Mouse (Mus musculus) CH12.LX (cell line): Measurements from ENCODE around the gene Ulk4. TPM values are rescaled to one million over a fixed set of nuclear protein-coding genes. Genes with fewer than 3 reads are reported as not detected.

Source experiments
- DNase-seq: peaks from one replicate; pipeline ENCODE4 v3.0.0-alpha.2; 2013; ENCODE audit errors: extremely low read depth
- H3K27ac ChIP-seq: 2 replicates; pipeline ENCODE4 v1.5.1; 2012; ENCODE audit warnings: low read depth, mild to moderate bottlenecking, control low read depth, moderate library complexity; ENCODE audit not compliant: insufficient read depth
- H3K27me3 ChIP-seq: replicated peaks from 2 replicates; pipeline ENCODE3; 2012; ENCODE audit warnings: inconsistent platforms
- H3K36me3 ChIP-seq, 2 experiments: replicated peaks in 1 of 2; 2 replicates each; pipeline versions ENCODE3 to v1.6.1; 2012; ENCODE audit warnings: inconsistent platforms in 1 of 2, low read length in 1 of 2, mild to moderate bottlenecking in 1 of 2, mixed read lengths in 1 of 2, moderate library complexity in 1 of 2; ENCODE audit not compliant: control insufficient read depth in 1 of 2, insufficient read depth in 1 of 2
- H3K4me1 ChIP-seq, 2 experiments: 2 replicates each; pipeline ENCODE4 v1.6.1; 2012; ENCODE audit warnings: inconsistent platforms in 1 of 2, moderate library complexity in 1 of 2; ENCODE audit not compliant: insufficient read depth in 2 of 2, control insufficient read depth in 1 of 2
- H3K4me2 ChIP-seq: 2 replicates; pipeline ENCODE4 v1.6.1; 2012; ENCODE audit warnings: low read depth, mild to moderate bottlenecking, control low read depth; ENCODE audit not compliant: poor library complexity, insufficient read depth, severe bottlenecking
- H3K4me3 ChIP-seq, 3 experiments: fragments of 150-350 bp in 1 of 3; sonication (generic) in 1 of 3; replicated peaks in 1 of 3; 2 replicates each; pipeline versions ENCODE3 to v1.5.1; 2011 to 2012; ENCODE audit warnings: low read depth in 2 of 3, low read length in 2 of 3, mild to moderate bottlenecking in 2 of 3, moderate library complexity in 2 of 3, control low read depth in 1 of 3, improper control_type of control experiment in 1 of 3, inconsistent platforms in 1 of 3, mixed read lengths in 1 of 3; ENCODE audit not compliant: poor library complexity in 1 of 3
- H3K79me2 ChIP-seq: replicated peaks from 2 replicates; pipeline ENCODE4 v1.6.1; 2012; ENCODE audit warnings: mild to moderate bottlenecking, moderate library complexity; ENCODE audit not compliant: control insufficient read depth, poor library complexity, insufficient read depth, severe bottlenecking; ENCODE audit errors: extremely low read depth
- H3K9ac ChIP-seq: 2 replicates; pipeline ENCODE4 v1.6.1; 2012; ENCODE audit warnings: low read depth, mild to moderate bottlenecking, control low read depth, moderate library complexity; ENCODE audit not compliant: insufficient read depth
- H3K9me3 ChIP-seq: replicated peaks from 2 replicates; pipeline ENCODE3; 2012; ENCODE audit warnings: low read length, inconsistent platforms, mixed read lengths
- BHLHE40 ChIP-seq: IDR thresholded peaks from 2 replicates; pipeline ENCODE4 v1.6.1; 2011; ENCODE audit warnings: mild to moderate bottlenecking, low read depth, low read length, improper control_type of control experiment
- CHD2 ChIP-seq: IDR thresholded peaks from 2 replicates; pipeline ENCODE4 v1.6.1; 2011; ENCODE audit warnings: low read length, improper control_type of control experiment
- E2F4 ChIP-seq: IDR thresholded peaks from 2 replicates; pipeline ENCODE4 v1.6.1; 2011; ENCODE audit warnings: low read depth, low read length, improper control_type of control experiment; ENCODE audit not compliant: insufficient replicate concordance
- EP300 ChIP-seq: IDR thresholded peaks from 2 replicates; pipeline ENCODE4 v1.6.1; 2011; ENCODE audit warnings: low read length, improper control_type of control experiment
- ETS1 ChIP-seq: conservative IDR thresholded peaks from 2 replicates; pipeline ENCODE4 v1.6.1; 2012; ENCODE audit warnings: low read depth, mild to moderate bottlenecking, inconsistent platforms, low read length, improper control_type of control experiment, moderate library complexity
- HCFC1 ChIP-seq: IDR thresholded peaks from 2 replicates; pipeline ENCODE4 v1.6.1; 2012; ENCODE audit warnings: low read depth, mild to moderate bottlenecking, inconsistent platforms, low read length, improper control_type of control experiment
- IRF4 ChIP-seq: IDR thresholded peaks from 2 replicates; pipeline ENCODE4 v1.6.1; 2014; ENCODE audit warnings: low read depth, mild to moderate bottlenecking, inconsistent platforms, low read length, improper control_type of control experiment
- KAT2A ChIP-seq: IDR thresholded peaks from 2 replicates; pipeline ENCODE4 v1.6.1; 2012; ENCODE audit warnings: low read length, improper control_type of control experiment, inconsistent platforms; ENCODE audit not compliant: insufficient replicate concordance
- MAFK ChIP-seq: IDR thresholded peaks from 2 replicates; pipeline ENCODE4 v1.6.1; 2011; ENCODE audit warnings: low read length, improper control_type of control experiment; ENCODE audit not compliant: insufficient replicate concordance
- MAX ChIP-seq: IDR thresholded peaks from 2 replicates; pipeline ENCODE4 v1.6.1; 2011; ENCODE audit warnings: low read length, improper control_type of control experiment
- MAZ ChIP-seq: IDR thresholded peaks from 2 replicates; pipeline ENCODE4 v1.6.1; 2012; ENCODE audit warnings: low read depth, mild to moderate bottlenecking, inconsistent platforms, low read length, improper control_type of control experiment, moderate library complexity
- MXI1 ChIP-seq: IDR thresholded peaks from 2 replicates; pipeline ENCODE4 v1.6.1; 2011; ENCODE audit warnings: mild to moderate bottlenecking, low read depth, low read length, improper control_type of control experiment
- MYC ChIP-seq: IDR thresholded peaks from 2 replicates; pipeline ENCODE4 v1.6.1; 2011; ENCODE audit warnings: low read depth, mild to moderate bottlenecking, improper control_type of control experiment, low read length
- NRF1 ChIP-seq: IDR thresholded peaks from 2 replicates; pipeline ENCODE4 v1.6.1; 2014; ENCODE audit warnings: low read depth, mild to moderate bottlenecking, inconsistent platforms, low read length, improper control_type of control experiment, moderate library complexity
- PAX5 ChIP-seq: IDR thresholded peaks from 2 replicates; pipeline ENCODE4 v1.6.1; 2012; ENCODE audit warnings: low read length, inconsistent platforms, mixed read lengths
- POLR2AphosphoS2 ChIP-seq: IDR thresholded peaks from 2 replicates; pipeline ENCODE4 v1.6.1; 2011; ENCODE audit warnings: low read depth, low read length, improper control_type of control experiment
- RCOR1 ChIP-seq: conservative IDR thresholded peaks from 2 replicates; pipeline ENCODE4 v1.6.1; 2012; ENCODE audit warnings: low read depth, mild to moderate bottlenecking, inconsistent platforms, low read length, improper control_type of control experiment
- TCF12 ChIP-seq: IDR thresholded peaks from 2 replicates; pipeline ENCODE4 v1.6.1; 2014; ENCODE audit warnings: low read depth, mild to moderate bottlenecking, inconsistent platforms, low read length, improper control_type of control experiment
- UBTF ChIP-seq: IDR thresholded peaks from 2 replicates; pipeline ENCODE4 v1.6.1; 2012; ENCODE audit warnings: low read depth, mild to moderate bottlenecking, inconsistent platforms, low read length, improper control_type of control experiment, moderate library complexity
- USF1 ChIP-seq: IDR thresholded peaks from 2 replicates; pipeline ENCODE4 v1.6.1; 2014; ENCODE audit warnings: low read depth, mild to moderate bottlenecking, inconsistent platforms, low read length, improper control_type of control experiment
- USF2 ChIP-seq: conservative IDR thresholded peaks from 2 replicates; pipeline ENCODE4 v1.6.1; 2011; ENCODE audit warnings: low read depth, low read length, improper control_type of control experiment
- ZMIZ1 ChIP-seq: IDR thresholded peaks from 2 replicates; pipeline ENCODE4 v1.6.1; 2012; ENCODE audit warnings: low read depth, mild to moderate bottlenecking, inconsistent platforms, low read length, improper control_type of control experiment
- dilution Hi-C: fragments of 300-500 bp; cut with MboI; formaldehyde crosslinking; loops from 2 replicates; pipeline ENCODE4 v1.14.3; 2020; ENCODE audit warnings: low sequenced_read_pairs; ENCODE audit not compliant: extremely low pct_unique_long_range_greater_than_20kb, extremely low pct_ligation_motif_present
- in situ Hi-C: fragments of 300-500 bp; cut with MboI; formaldehyde crosslinking; loops from 3 replicates; pipeline ENCODE4 v1.14.3; 2019; ENCODE audit warnings: low sequenced_read_pairs, low pct_ligation_motif_present, low pct_unique_long_range_greater_than_20kb, mixed read lengths
- polyA plus RNA-seq: library from polyadenylated mRNA; unstranded; fragments of >175 nt; gene quantifications from 2 replicates; pipeline ENCODE4 v1.2.1, GENCODE M21; 2012; ENCODE audit warnings: low read depth; ENCODE audit not compliant: insufficient read length
- total RNA-seq, 2 experiments: library from RNA; depleted of rRNA; stranded (reverse); fragments of 300-350 nt in 1 of 2; fragments of >200 nt in 1 of 2; gene quantifications; 2 replicates each; pipeline ENCODE4 v1.2.3; 2012 to 2014

Gene Ulk4
- total and polyA plus RNA-seq, 3 experiments = 1.6 to 25.8 (median 18.5) TPM

DNA sequence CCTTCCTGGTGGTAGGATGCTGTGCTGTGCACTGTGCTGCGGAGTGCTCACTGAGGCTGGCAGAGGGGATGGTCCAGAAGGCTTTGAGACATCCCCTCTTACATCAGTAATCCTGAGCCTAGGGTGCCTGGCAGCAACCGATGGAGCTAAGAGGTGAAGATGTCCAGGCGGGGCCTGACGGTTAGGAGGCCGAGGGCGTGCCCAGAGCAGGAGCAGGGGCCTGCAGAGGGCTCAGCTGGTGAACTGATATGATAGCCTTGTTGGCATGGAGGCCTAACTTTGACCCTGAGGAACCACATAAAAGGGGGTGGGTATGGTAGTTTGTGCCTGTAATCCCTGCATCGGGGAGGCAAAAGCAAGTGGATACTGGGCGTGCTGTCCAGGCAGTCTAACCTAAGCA lies 293.1 kb downstream of the Ulk4 start:
- dilution Hi-C loops (no loop called here), in situ Hi-C loops (no loop called here)
- Histone ChIP-seq H3K36me3 (peaks cover 0 to 6% of the 10 kb centered on the region in 2 experiments), H3K27me3 (no peaks in the 10 kb centered on the region), H3K79me2 (no peaks in the 10 kb centered on the region), H3K9me3 (no peaks in the 10 kb centered on the region), H3K4me1 (no peaks in the 10 kb centered on the region; a peak in 1 of 4 replicates), H3K4me2 (no peak overlapping the region), H3K9ac (no peak overlapping the region), H3K27ac (no peak overlapping the region), H3K4me3 (no peak overlapping the region)
- TF ChIP-seq MXI1 = no peak
- no peak for TF ChIP-seq MAX
- no peak for TF ChIP-seq TCF12
- no peak for TF ChIP-seq MYC
- TF ChIP-seq E2F4 = no peak
- no peak for TF ChIP-seq EP300
- TF ChIP-seq HCFC1 = no peak
- no peak for DNase-seq

DNA sequence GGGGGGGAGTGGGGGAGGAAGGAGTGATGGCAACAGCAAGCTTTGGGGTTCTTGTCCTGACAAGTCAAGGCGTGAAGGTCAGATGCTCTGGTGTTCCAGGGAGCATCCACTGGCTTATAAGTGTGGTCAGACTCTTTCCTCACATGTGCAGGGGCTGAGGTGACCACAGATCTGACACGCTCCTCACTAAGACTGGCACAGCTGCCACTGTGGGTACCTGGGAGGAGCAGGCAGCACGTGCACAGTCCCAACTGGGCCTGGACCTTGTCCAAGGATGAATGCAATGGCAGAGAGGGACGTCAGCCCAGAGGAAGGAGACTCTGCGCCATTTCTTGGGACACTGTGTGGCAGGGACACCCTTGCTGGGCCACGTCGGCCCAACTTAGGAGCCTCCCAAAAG lies 295.2 kb downstream of the Ulk4 start:
- TF ChIP-seq MAZ (no peak), POLR2AphosphoS2 (no peak)
- Histone ChIP-seq H3K79me2 (no peaks in the 10 kb centered on the region), H3K4me2 (no peak overlapping the region), H3K27ac (no peak overlapping the region), H3K27me3 (no peaks in the 10 kb centered on the region), H3K4me1 (no peaks in the 10 kb centered on the region; a peak in 1 of 4 replicates), H3K36me3 (peaks cover 0 to 6% of the 10 kb centered on the region in 2 experiments), H3K4me3 (no peak overlapping the region), H3K9me3 (no peaks in the 10 kb centered on the region), H3K9ac (no peak overlapping the region)
- in situ Hi-C loops = no loop called here
- dilution Hi-C loops = no loop called here
- no peak for DNase-seq

DNA sequence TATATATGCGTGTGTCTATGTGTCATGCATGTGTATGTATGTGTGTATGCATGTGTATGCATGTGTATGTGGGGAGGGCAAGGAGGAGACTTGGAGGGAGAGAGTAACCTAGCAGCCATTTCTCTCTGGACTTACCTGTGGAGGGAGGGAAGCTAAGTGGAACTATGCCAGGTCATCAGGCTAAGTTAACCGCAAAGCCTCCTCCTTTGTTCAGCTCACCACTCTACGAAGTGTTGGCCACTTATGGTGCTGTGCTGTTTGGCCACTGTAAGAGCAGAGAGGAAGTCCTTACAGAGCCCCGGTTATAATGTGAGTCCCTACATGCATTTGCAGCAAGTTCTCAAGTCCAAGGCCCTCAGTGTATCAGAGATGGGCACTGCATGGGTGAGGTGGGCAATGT lies 300.1 kb downstream of the Ulk4 start:
- in situ Hi-C loops (no loop called here), dilution Hi-C loops (no loop called here)
- H3K4me1 ChIP-seq = peaks cover under 1 to 4% of the 10 kb centered on the region in 2 experiments; a peak in 3 of 4 replicates
- no peaks in the 10 kb centered on the region for H3K36me3 ChIP-seq
- no peak overlapping the region for H3K4me3 ChIP-seq
- H3K27me3 ChIP-seq = no peaks in the 10 kb centered on the region
- TF ChIP-seq HCFC1 (no peak), TCF12 (no peak), NRF1 (no peak), RCOR1 (no peak), USF1 (no peak), ZMIZ1 (no peak), MYC (no peak), IRF4 (no peak), BHLHE40 (no peak), USF2 (no peak), UBTF (no peak), CHD2 (no peak), POLR2AphosphoS2 (no peak), MXI1 (no peak), E2F4 (no peak), MAFK (no peak), MAX (no peak), PAX5 (no peak), KAT2A (no peak), ETS1 (no peak)
- no peaks in the 10 kb centered on the region for H3K79me2 ChIP-seq
- no peaks in the 10 kb centered on the region for H3K9me3 ChIP-seq
- H3K9ac ChIP-seq = no peak overlapping the region
- no peak overlapping the region for H3K4me2 ChIP-seq
- H3K27ac ChIP-seq = no peak overlapping the region
- no peak for DNase-seq
